Mouse (Mus musculus) embryonic facial prominence, embryonic 14.5 days (tissue): ENCODE measurements at regions not wholly inside any gene's neighbourhood (a gene's known extent, or its start where the extent isn't known, plus 50 kb on each side); places are given as distances from the start of the nearest gene placed in this dataset.

Experiments
- ATAC-seq: fragments of 200-750 bp; cut with Nextera tagmentation; 2 replicates; pipeline ENCODE4 v1.8.0; 2017; ENCODE audit warnings: low read depth, moderate number of reproducible peaks, moderate TSS enrichment
- DNase-seq: peaks from one replicate; pipeline ENCODE4 v3.0.0-alpha.2; 2015; ENCODE audit warnings: low spot score
- H3K27ac ChIP-seq: fragments of 300-500 bp; sonication (generic); replicated peaks from 2 replicates; pipeline ENCODE4 v1.5.1; 2014; ENCODE audit warnings: low read depth, mild to moderate bottlenecking, low read length, moderate library complexity
- H3K27me3 ChIP-seq: fragments of 300-500 bp; sonication (generic); replicated peaks from 2 replicates; pipeline ENCODE4 v1.6.1; 2014; ENCODE audit warnings: low read length; ENCODE audit not compliant: control insufficient read depth, insufficient read depth
- H3K36me3 ChIP-seq: fragments of 300-500 bp; sonication (generic); 2 replicates; pipeline ENCODE4 v1.6.1; 2014; ENCODE audit warnings: low read length, mixed read lengths; ENCODE audit not compliant: control insufficient read depth, insufficient read depth
- H3K4me1 ChIP-seq: fragments of 300-500 bp; sonication (generic); 2 replicates; pipeline ENCODE4 v1.6.1; 2014; ENCODE audit warnings: antibody characterized with exemption, low read length; ENCODE audit not compliant: control insufficient read depth, insufficient read depth
- H3K4me2 ChIP-seq: fragments of 300-500 bp; sonication (generic); 2 replicates; pipeline ENCODE4 v1.6.1; 2014; ENCODE audit warnings: low read depth, mild to moderate bottlenecking, low read length, moderate library complexity, mixed read lengths
- H3K4me3 ChIP-seq: fragments of 300-500 bp; sonication (generic); 2 replicates; pipeline ENCODE4 v1.5.1; 2014; ENCODE audit warnings: low read depth, mild to moderate bottlenecking, low read length
- H3K9ac ChIP-seq: fragments of 300-500 bp; sonication (generic); 2 replicates; pipeline ENCODE4 v1.6.1; 2014; ENCODE audit warnings: low read depth, mild to moderate bottlenecking, low read length, moderate library complexity, mixed read lengths
- H3K9me3 ChIP-seq: fragments of 300-500 bp; sonication (generic); 2 replicates; pipeline ENCODE4 v1.6.1; 2016; ENCODE audit warnings: low read length; ENCODE audit not compliant: control insufficient read depth
- WGBS: fragments of 180-500 bp; shearing (Covaris S2); extraction: QIAGEN DNeasy Blood & Tissue Kit; methylation state at CpG from one replicate; pipeline ENCODE4 v1.1.7; 2014; 5-methylcytosine and 5-hydroxymethylcytosine counted together

DNA sequence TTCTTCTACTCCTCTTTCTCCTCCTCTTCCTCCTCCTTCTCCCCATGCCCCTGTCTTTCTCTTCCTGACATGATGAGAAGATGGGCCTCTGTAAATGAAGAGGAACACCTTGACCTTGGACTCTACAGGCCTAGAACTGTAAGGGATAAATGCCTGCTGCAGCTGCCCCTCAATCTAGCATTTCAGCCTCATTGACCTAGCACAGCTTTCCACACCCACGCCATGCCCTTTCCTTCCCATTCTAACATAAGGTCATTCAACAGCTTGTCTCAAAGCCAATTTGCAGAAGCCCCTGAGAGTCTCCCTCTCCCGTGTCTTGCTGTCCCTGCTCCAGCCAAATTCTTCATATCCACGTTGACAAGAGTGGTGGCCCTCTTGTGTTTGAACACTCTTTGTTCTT lies 63.8 kb upstream of the Dscam start:
- Histone ChIP-seq H3K4me1 (no peaks in the 10 kb centered on the region), H3K27ac (no peak overlapping the region), H3K9ac (no peak overlapping the region), H3K27me3 (no peaks in the 10 kb centered on the region), H3K4me2 (no peak overlapping the region), H3K4me3 (no peak overlapping the region), H3K36me3 (no peaks in the 10 kb centered on the region), H3K9me3 (no peaks in the 10 kb centered on the region)
- DNase-seq (no peak), ATAC-seq (no peak)
- WGBS: 44% methylated on average over 3 of the region's 3 CpGs

DNA sequence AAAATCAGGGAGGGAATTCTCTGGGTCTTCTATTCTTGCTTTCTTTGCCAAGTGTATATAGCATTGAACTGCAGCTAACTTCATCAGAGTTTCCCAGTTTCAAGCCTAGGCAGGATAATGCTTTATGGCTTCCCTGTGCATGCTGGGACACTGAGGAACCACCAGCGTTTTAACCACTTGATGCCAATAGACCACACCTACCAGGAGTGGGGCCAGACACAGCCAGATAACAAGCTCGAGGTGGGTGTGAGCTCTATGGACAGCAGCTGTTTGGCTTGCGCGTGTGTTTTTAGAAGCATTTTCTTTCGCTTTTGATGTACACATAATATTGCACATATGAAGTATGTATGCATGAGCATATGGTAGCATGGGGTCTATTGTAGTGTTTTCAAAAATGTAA lies 69.1 kb upstream of the Dscam start:
- WGBS: 74% methylated on average over 5 of the region's 5 CpGs
- ATAC-seq (no peak), DNase-seq (no peak)
- H3K4me2 ChIP-seq: no peak overlapping the region
- no peaks in the 10 kb centered on the region for H3K27me3 ChIP-seq
- H3K4me1 ChIP-seq: no peaks in the 10 kb centered on the region
- H3K9ac ChIP-seq: no peak overlapping the region
- H3K4me3 ChIP-seq: no peak overlapping the region
- H3K9me3 ChIP-seq: no peaks in the 10 kb centered on the region
- no peak overlapping the region for H3K27ac ChIP-seq
- H3K36me3 ChIP-seq: no peaks in the 10 kb centered on the region

- H3K9ac ChIP-seq: no peak overlapping the region
- H3K27ac ChIP-seq: no peak overlapping the region
- no peak overlapping the region for H3K4me2 ChIP-seq
- no peak for ATAC-seq
- H3K4me1 ChIP-seq: no peaks in the 10 kb centered on the region
- H3K27me3 ChIP-seq: no peaks in the 10 kb centered on the region
- WGBS: 76% methylated on average over 7 of the region's 7 CpGs
- DNase-seq: no peak
- no peaks in the 10 kb centered on the region for H3K36me3 ChIP-seq
- H3K4me3 ChIP-seq: no peak overlapping the region
- H3K9me3 ChIP-seq: no peaks in the 10 kb centered on the region
Observed at GRCm38 (mm10) chr16:97240085-97240484, 69.5 kb upstream of the Dscam start.

GRCm38 (mm10) chr16:97240859-97241360 lies 70.4 kb upstream of the Dscam start:
- H3K36me3 ChIP-seq: no peaks in the 10 kb centered on the region
- WGBS: 58% methylated on average over 8 of the region's 8 CpGs
- H3K4me3 ChIP-seq: no peak overlapping the region
- no peak overlapping the region for H3K27ac ChIP-seq
- no peaks in the 10 kb centered on the region for H3K9me3 ChIP-seq
- H3K9ac ChIP-seq: no peak overlapping the region
- H3K27me3 ChIP-seq: no peaks in the 10 kb centered on the region
- no peak for ATAC-seq
- no peak overlapping the region for H3K4me2 ChIP-seq
- no peaks in the 10 kb centered on the region for H3K4me1 ChIP-seq
- no peak for DNase-seq

GRCm38 (mm10) chr16:97241639-97242038 lies 71.1 kb upstream of the Dscam start:
- no peak overlapping the region for H3K9ac ChIP-seq
- H3K4me3 ChIP-seq: no peak overlapping the region
- H3K4me2 ChIP-seq: no peak overlapping the region
- H3K9me3 ChIP-seq: no peaks in the 10 kb centered on the region
- H3K4me1 ChIP-seq: no peaks in the 10 kb centered on the region
- no peaks in the 10 kb centered on the region for H3K36me3 ChIP-seq
- no peak overlapping the region for H3K27ac ChIP-seq
- DNase-seq (no peak), ATAC-seq (no peak)
- H3K27me3 ChIP-seq: no peaks in the 10 kb centered on the region

- Histone ChIP-seq H3K36me3 (no peaks in the 10 kb centered on the region), H3K9me3 (no peaks in the 10 kb centered on the region), H3K27ac (no peak overlapping the region), H3K4me2 (no peak overlapping the region), H3K4me1 (no peaks in the 10 kb centered on the region), H3K27me3 (no peaks in the 10 kb centered on the region), H3K9ac (no peak overlapping the region), H3K4me3 (no peak overlapping the region)
- ATAC-seq: peak; percentile 72; the same call in 1 of the 2 replicates
- 68% methylated on average over 6 of the region's 6 CpGs for WGBS
- peak; percentile 13 for DNase-seq
Observed at GRCm38 (mm10) chr16:97250488-97250887, 79.9 kb upstream of the Dscam start.

DNA sequence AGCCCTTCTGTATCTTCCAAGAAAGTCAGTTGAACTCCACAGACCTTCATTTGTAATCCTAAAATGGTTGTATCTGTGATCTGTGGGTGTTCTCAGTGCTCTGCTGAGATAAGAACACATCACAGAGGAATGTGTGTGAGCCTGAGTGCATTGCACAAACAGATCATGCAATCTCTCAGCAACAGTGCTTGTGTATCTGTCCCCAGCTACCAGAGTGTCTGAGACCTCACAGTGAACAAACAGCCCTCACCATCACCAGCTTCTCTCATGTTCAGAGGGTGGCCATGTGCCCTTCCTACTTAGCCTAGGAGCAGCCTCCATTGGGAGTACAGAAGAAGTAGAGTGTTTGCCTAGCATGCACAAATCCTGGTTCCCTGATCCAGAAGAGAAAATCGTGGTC lies 82.0 kb upstream of the Dscam start:
- H3K4me2 ChIP-seq: no peak overlapping the region
- no peak overlapping the region for H3K4me3 ChIP-seq
- no peaks in the 10 kb centered on the region for H3K27me3 ChIP-seq
- 83% methylated on average over 1 of the region's 1 CpGs for WGBS
- H3K9ac ChIP-seq: no peak overlapping the region
- no peak overlapping the region for H3K27ac ChIP-seq
- no peaks in the 10 kb centered on the region for H3K9me3 ChIP-seq
- ATAC-seq: no peak
- no peaks in the 10 kb centered on the region for H3K4me1 ChIP-seq
- no peak for DNase-seq
- no peaks in the 10 kb centered on the region for H3K36me3 ChIP-seq

- Histone ChIP-seq H3K9me3 (no peaks in the 10 kb centered on the region), H3K36me3 (no peaks in the 10 kb centered on the region), H3K27me3 (no peaks in the 10 kb centered on the region), H3K4me2 (no peak overlapping the region), H3K4me3 (no peak overlapping the region), H3K9ac (no peak overlapping the region), H3K4me1 (no peaks in the 10 kb centered on the region), H3K27ac (no peak overlapping the region)
- WGBS: 58% methylated on average over 2 of the region's 2 CpGs
- DNase-seq (no peak), ATAC-seq (no peak)
Observed at GRCm38 (mm10) chr16:97252997-97253635, 82.6 kb upstream of the Dscam start.

DNA sequence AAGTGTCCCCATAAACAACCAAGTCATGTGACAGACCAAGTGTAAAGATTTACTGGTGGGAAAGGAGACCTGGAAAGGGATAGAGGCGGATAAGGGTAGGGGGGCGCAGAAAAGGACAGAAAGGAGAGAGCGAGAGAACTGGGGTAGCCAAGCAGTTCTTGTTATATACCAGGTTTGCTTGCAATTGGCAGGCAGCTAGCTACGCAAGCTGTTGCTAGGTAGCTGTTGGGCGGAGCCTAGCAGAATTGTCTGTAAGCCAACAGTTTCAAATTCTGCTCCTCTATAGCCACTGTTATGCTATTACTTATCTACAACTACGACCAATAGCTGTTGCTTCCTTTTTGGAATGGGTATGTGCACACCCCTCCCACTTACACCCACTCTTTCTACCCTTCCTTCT lies 88.3 kb upstream of the Dscam start:
- H3K27ac ChIP-seq: no peak overlapping the region
- no peak for DNase-seq
- no peaks in the 10 kb centered on the region for H3K36me3 ChIP-seq
- WGBS: 80% methylated on average over 6 of the region's 6 CpGs
- H3K9ac ChIP-seq: no peak overlapping the region
- H3K4me2 ChIP-seq: no peak overlapping the region
- H3K27me3 ChIP-seq: no peaks in the 10 kb centered on the region
- H3K4me3 ChIP-seq: no peak overlapping the region
- no peaks in the 10 kb centered on the region for H3K4me1 ChIP-seq
- ATAC-seq: no peak
- H3K9me3 ChIP-seq: no peaks in the 10 kb centered on the region
